Mouse (Mus musculus) testis, adult 2 months (tissue): ENCODE data around the gene Myh1.

Experiments used
- CTCF ChIP-seq: fragments of 200-500 bp; IDR thresholded peaks from 2 replicates; pipeline ENCODE4 v1.5.1; 2012; ENCODE audit warnings: low read depth, mild to moderate bottlenecking, inconsistent platforms, low read length, moderate library complexity; ENCODE audit not compliant: control insufficient read depth, insufficient read depth, insufficient replicate concordance
- POLR2A ChIP-seq: fragments of 200-500 bp; IDR thresholded peaks from 2 replicates; pipeline ENCODE4 v1.6.1; 2012; ENCODE audit warnings: low read depth, mild to moderate bottlenecking, inconsistent platforms, low read length, moderate library complexity; ENCODE audit not compliant: control insufficient read depth

DNA sequence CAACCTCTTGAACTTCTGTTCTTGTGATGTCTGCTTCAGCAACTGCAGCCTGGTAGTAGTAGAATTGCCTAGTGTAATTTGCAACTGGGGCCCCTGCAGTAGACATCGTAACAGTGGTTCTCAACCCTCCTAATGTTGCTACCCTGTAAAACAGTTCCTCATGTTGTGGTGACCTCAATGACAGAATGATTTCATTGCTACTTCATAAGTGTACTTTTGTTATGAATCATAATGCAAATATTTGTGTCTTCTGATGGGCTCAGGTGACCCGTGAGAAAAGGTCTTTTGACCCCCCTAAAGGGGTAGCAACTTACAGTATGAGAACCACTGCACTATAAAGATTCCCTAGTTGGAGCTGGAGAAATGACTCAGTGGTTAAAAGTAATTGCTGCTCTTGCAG is 27.4 kb upstream of the Myh1 start:
- TF ChIP-seq POLR2A: no peak
- no peak for TF ChIP-seq CTCF
